Mouse (Mus musculus): ENCODE data around the gene Pramef8. TPM values are rescaled to one million over a fixed set of nuclear protein-coding genes. Genes with fewer than 3 reads are reported as not detected.

Gene Pramef8
- 1.6 and 2.3 TPM in 2 replicates for polyA plus RNA-seq (2012; rRNA removed)

GRCm38 (mm10) chr4:143412219-143413092, at the start of gene Pramef8:
Pramef8 (plus strand) TSS chr4:143412426.

DNA sequence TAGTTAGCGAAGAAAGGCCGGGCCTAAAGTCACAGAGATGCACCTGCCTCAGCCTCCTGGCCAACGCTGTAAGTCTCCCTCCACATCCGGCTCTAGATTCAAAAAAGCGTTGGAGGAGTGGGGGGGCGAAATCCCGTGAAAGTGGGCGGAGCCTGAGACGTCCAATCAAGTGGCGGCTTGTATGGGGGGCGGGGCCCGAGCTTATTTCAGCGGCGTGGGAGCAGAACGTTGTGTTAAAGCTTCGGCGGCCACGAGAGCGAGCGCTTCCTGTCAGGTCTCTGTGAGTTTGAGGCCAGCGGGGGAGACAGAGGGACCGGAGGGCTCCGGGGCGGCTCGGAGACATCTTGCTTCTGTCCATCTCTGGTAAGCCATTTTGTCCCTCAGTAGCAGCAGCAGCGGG, 18.0 kb upstream of the Pramef8 start, which contains the start of gene Pramel1:
TSS of gene Pramel1 (plus strand) at position 248 of the 400 bp plus-strand sequence.

GRCm38 (mm10) chr4:143450224-143450623, 38.0 kb downstream of the Pramef8 start, which contains the start of gene Oog4:
Oog4 (minus strand) TSS chr4:143450324.

Other genes with a start within 250 kb of the Pramef8 start
- 2.3 and 3.6 TPM in 2 replicates for gene Prdm2, start 199.4 kb upstream of the Pramef8 start, polyA plus RNA-seq (2012; rRNA removed)
- gene Pdpn, start 112.9 kb upstream of the Pramef8 start, polyA plus RNA-seq (2012; rRNA removed), result 1.6 and 2.1 TPM in 2 replicates
- gene Lrrc38, start 62.7 kb upstream of the Pramef8 start, polyA plus RNA-seq (2012; rRNA removed), result not detected in 2 replicates
- not detected in 2 replicates for gene Pramel1, start 18.0 kb upstream of the Pramef8 start, polyA plus RNA-seq (2012; rRNA removed)
- gene Oog4, start 37.9 kb downstream of the Pramef8 start, polyA plus RNA-seq (2012; rRNA removed), result not detected in 2 replicates
- gene Gm13043, start 98.9 kb downstream of the Pramef8 start, polyA plus RNA-seq (2012; rRNA removed), result not detected in 2 replicates
- gene Gm13040, start 123.5 kb downstream of the Pramef8 start, polyA plus RNA-seq (2012; rRNA removed), result not detected in 2 replicates
- gene BC080695, start 139.3 kb downstream of the Pramef8 start, polyA plus RNA-seq (2012; rRNA removed), result not detected in 2 replicates
- not detected in 2 replicates for gene Gm13057, start 139.3 kb downstream of the Pramef8 start, polyA plus RNA-seq (2012; rRNA removed)
- not detected in 2 replicates for gene Gm13083, start 202.6 kb downstream of the Pramef8 start, polyA plus RNA-seq (2012; rRNA removed)
- gene Gm13088, start 244.8 kb downstream of the Pramef8 start, polyA plus RNA-seq (2012; rRNA removed), result not detected in 2 replicates

Measured in stomach, adult 2 months (tissue).